In the genomic region with DNA sequence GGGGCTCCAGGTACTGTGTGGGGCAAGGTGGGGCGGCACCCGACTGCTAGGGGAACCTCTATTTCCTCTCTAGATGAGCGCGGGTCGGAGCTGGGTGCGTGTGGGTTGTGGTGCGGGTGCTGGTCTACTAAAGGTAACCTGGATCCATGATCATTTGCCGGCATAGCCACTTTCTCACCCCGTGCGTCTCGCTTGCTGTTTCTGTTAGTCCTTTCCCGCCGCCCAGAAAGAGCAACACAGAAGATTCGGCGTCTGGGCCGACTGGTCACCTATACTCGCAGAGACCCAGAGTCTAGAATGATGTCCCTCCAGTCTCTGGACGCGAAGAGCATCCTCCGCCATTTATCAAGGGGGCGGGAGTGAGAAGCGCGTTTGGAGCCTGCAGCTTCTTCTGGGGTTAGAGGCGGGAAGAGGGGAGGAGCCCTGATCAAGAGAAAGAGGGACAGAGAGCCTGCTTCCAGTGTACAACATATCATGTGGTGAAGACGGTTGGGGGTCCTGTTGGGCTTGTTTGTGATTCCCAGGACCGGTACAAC, we compare ENCODE assay signal across 9 mouse cellular contexts. TPM values are rescaled to one million over a fixed set of nuclear protein-coding genes. Genes with fewer than 3 reads are reported as not detected.
DNase-seq lines count a peak whose midpoint lies in the region; ATAC-seq and TF ChIP-seq lines count a peak whose summit lies in the region.
"Had no signal": no experiment of that assay in that cellular context is flagged by ENCODE, and none has a peak within 500 bp of the region (broad histone marks: within the 10 kb centered on the region; RNA-seq: fewer than 3 reads in every experiment).

A gene (minus strand): TSS at position 279 of the 536 bp plus-strand sequence.

- no peak for TF ChIP-seq CTCF in C2C12 (IDR thresholded peaks at IDR 0.05; ENCODE audit: control insufficient read depth, insufficient read depth, insufficient read length)

- H3K79me2 ChIP-seq in C2C12 (ENCODE audit: control insufficient read depth, insufficient read depth), result no peaks in the 10 kb centered on the region

- H3K4me2 ChIP-seq in forebrain, embryonic 12.5 days, result peak within 1 kb of the TSS; percentile 99
- peak within 1 kb of the TSS; percentile 98 for H3K4me2 ChIP-seq in limb, embryonic 15.5 days

- H3K9ac ChIP-seq in forebrain, embryonic 12.5 days, result peak within 1 kb of the TSS; percentile 45
- H3K9ac ChIP-seq in limb, embryonic 15.5 days, result 0 out of 2 replicates have a peak within 1 kb of the TSS, but pooled peaks have one; percentile 20

- peaks cover 17% of the 10 kb centered on the region for H3K4me1 ChIP-seq in forebrain, embryonic 12.5 days
- peaks cover 24% of the 10 kb centered on the region for H3K4me1 ChIP-seq in limb, embryonic 15.5 days

- H3K36me3 ChIP-seq in C2C12 (ENCODE audit: control insufficient read depth, insufficient read depth), result no peaks in the 10 kb centered on the region
- H3K36me3 ChIP-seq in forebrain, embryonic 12.5 days (replicated peaks), result no peaks in the 10 kb centered on the region
- no peaks in the 10 kb centered on the region for H3K36me3 ChIP-seq in limb, embryonic 15.5 days

- intact Hi-C loops in left cerebral cortex, postnatal 10 days (cut with DNase I), result no loop called here

- no peak within 1 kb of the TSS for H3K27ac ChIP-seq in forebrain, embryonic 12.5 days
- H3K27ac ChIP-seq in limb, embryonic 15.5 days, result no peak within 1 kb of the TSS

- peak within 1 kb of the TSS; percentile 27 for H3ac ChIP-seq in C2C12 (ENCODE audit: control insufficient read depth, insufficient read length, low read depth)

- H3K4me3 ChIP-seq in C2C12 (ENCODE audit: insufficient read depth, poor library complexity, severe bottlenecking), result no peak within 1 kb of the TSS
- H3K4me3 ChIP-seq in forebrain, embryonic 12.5 days (replicated peaks), result peak within 1 kb of the TSS; percentile 63
- H3K4me3 ChIP-seq in limb, embryonic 15.5 days, result peak within 1 kb of the TSS; percentile 58

- no peaks in the 10 kb centered on the region for H3K79me3 ChIP-seq in C2C12 (ENCODE audit: low read depth)

- H3K9me3 ChIP-seq in forebrain, embryonic 12.5 days, result no peaks in the 10 kb centered on the region
- H3K9me3 ChIP-seq in limb, embryonic 15.5 days, result no peaks in the 10 kb centered on the region

- under 1% methylated on average over 26 of the region's 26 CpGs for WGBS in forebrain, embryonic 12.5 days
- WGBS in limb, embryonic 15.5 days, result under 1% methylated on average over 26 of the region's 26 CpGs

- H3K27me3 ChIP-seq in C2C12 (ENCODE audit: control insufficient read depth, insufficient read depth, insufficient read length), result peaks cover 63% of the 10 kb centered on the region
- H3K27me3 ChIP-seq in forebrain, embryonic 12.5 days, result peaks cover 73% of the 10 kb centered on the region
- H3K27me3 ChIP-seq in limb, embryonic 15.5 days, result peaks cover 75% of the 10 kb centered on the region

- no peak for ATAC-seq in cerebellum, adult (ENCODE audit: insufficient number of reproducible peaks, low FRiP score, low TSS enrichment)
- ATAC-seq in forebrain, embryonic 12.5 days (ENCODE audit: low FRiP score), result 0 out of 2 replicates have a peak, but pooled peaks have one; percentile 20
- ATAC-seq in limb, embryonic 15.5 days (ENCODE audit: insufficient number of reproducible peaks, low FRiP score, low TSS enrichment, low read depth), result 0 out of 2 replicates have a peak, but pooled peaks have one; percentile 10

- DNase-seq in cerebellum, postnatal 14 days, result peak; percentile 35 to 38
- DNase-seq in right cerebral cortex, postnatal 4 days, result no peak
- no peak for DNase-seq in left cerebral cortex, postnatal 10 days (ENCODE audit: extremely low spot score in 1 of 2, low spot score in 2 of 2)
- no peak for DNase-seq in urinary bladder, postnatal 10 days (ENCODE audit: low spot score)

TF ChIP-seq in C2C12, 6 proteins besides CTCF, POLR2A, EP300 and RAD21:
- no peak for TF ChIP-seq MAX (IDR thresholded peaks at IDR 0.05)
- TF ChIP-seq FOSL1 (IDR thresholded peaks at IDR 0.05; ENCODE audit: insufficient read depth, low read length, poor library complexity, severe bottlenecking), result no peak
- TF ChIP-seq CEBPB (IDR thresholded peaks at IDR 0.05; ENCODE audit: low read depth), result no peak
- TF ChIP-seq MYOD1 (IDR thresholded peaks at IDR 0.05; ENCODE audit: control insufficient read depth, insufficient read length, low read depth), result no peak
- TF ChIP-seq USF1 (IDR thresholded peaks at IDR 0.05; ENCODE audit: low read depth), result no peak
- no peak for TF ChIP-seq MYOG (IDR thresholded peaks at IDR 0.05; ENCODE audit: control insufficient read depth, extremely low read depth, insufficient read length)

RNA-seq across cellular contexts. Expression of the gene that starts here (rescaled TPM):
- polyA plus RNA-seq in C2C12 (2012; fragmentation: generic; extraction: Trizol), result 0.25 TPM
- 0.81 and 0.84 TPM in 2 replicates for polyA plus RNA-seq in forebrain, embryonic 12.5 days (2016; fragmentation: Nextera tagmentation; extraction: Ambion mirVana)
- polyA plus RNA-seq in limb, embryonic 15.5 days (2015; fragmentation: Nextera tagmentation; extraction: Ambion mirVana), result 0.66 and 0.73 TPM in 2 replicates
- total RNA-seq in left cerebral cortex, postnatal 10 days (2021), result 1 to 10 TPM; 7.1 to 8.5 TPM
- total RNA-seq: hematopoietic stem cell, adult 5-6 weeks had no signal

Comparison
In these comparisons a context has a peak if more than half of its experiments do, and no peak if none do; other contexts are left out.
1. Peak in ATAC-seq, H3K4me3 ChIP-seq, H3K9ac ChIP-seq and H3K4me2 ChIP-seq in forebrain, embryonic 12.5 days; RNA of the gene not detected or under 1 TPM.
2. Peak in ATAC-seq, H3K4me3 ChIP-seq, H3K9ac ChIP-seq and H3K4me2 ChIP-seq in limb, embryonic 15.5 days; RNA of the gene not detected or under 1 TPM.
3. DNase-seq: peak in cerebellum, postnatal 14 days (2 of 2); none in right cerebral cortex, postnatal 4 days (single experiment), left cerebral cortex, postnatal 10 days (0 of 2) and urinary bladder, postnatal 10 days (single experiment).